Mouse (Mus musculus) midbrain, embryonic 14.5 days (tissue): ENCODE measurements around the gene Nxpe3. TPM values are rescaled to one million over a fixed set of nuclear protein-coding genes. Genes with fewer than 3 reads are reported as not detected.

Experiments used
- ATAC-seq: fragments of 200-750 bp; cut with Nextera tagmentation; 2 replicates; pipeline ENCODE4 v1.8.0; 2017; ENCODE audit warnings: moderate number of reproducible peaks, moderate library complexity; ENCODE audit not compliant: low FRiP score, low TSS enrichment
- DNase-seq: peaks from one replicate; pipeline ENCODE4 v3.0.0-alpha.2; 2015
- H3K27ac ChIP-seq: fragments of 300-500 bp; sonication (generic); replicated peaks from 2 replicates; pipeline ENCODE4 v1.5.1; 2014; ENCODE audit warnings: mild to moderate bottlenecking, low read depth, low read length, moderate library complexity
- H3K27me3 ChIP-seq: fragments of 300-500 bp; sonication (generic); 2 replicates; pipeline ENCODE4 v1.6.1; 2014; ENCODE audit warnings: low read length, control low read depth, mixed read lengths; ENCODE audit not compliant: control insufficient read depth, insufficient read depth
- H3K36me3 ChIP-seq: fragments of 300-500 bp; sonication (generic); 2 replicates; pipeline ENCODE4 v1.6.1; 2014; ENCODE audit warnings: low read length, control low read depth; ENCODE audit not compliant: control insufficient read depth, insufficient read depth
- H3K4me1 ChIP-seq: fragments of 300-500 bp; sonication (generic); 2 replicates; pipeline ENCODE4 v1.6.1; 2014; ENCODE audit warnings: mild to moderate bottlenecking, antibody characterized with exemption, low read length, control low read depth; ENCODE audit not compliant: control insufficient read depth, insufficient read depth
- H3K4me2 ChIP-seq: fragments of 300-500 bp; sonication (generic); 2 replicates; pipeline ENCODE4 v1.6.1; 2014; ENCODE audit warnings: mild to moderate bottlenecking, low read length, moderate library complexity
- H3K4me3 ChIP-seq: fragments of 300-500 bp; sonication (generic); replicated peaks from 2 replicates; pipeline ENCODE4 v1.5.1; 2014; ENCODE audit warnings: low read depth, low read length
- H3K9ac ChIP-seq: fragments of 300-500 bp; sonication (generic); replicated peaks from 2 replicates; pipeline ENCODE4 v1.6.1; 2014; ENCODE audit warnings: mild to moderate bottlenecking, low read length, moderate library complexity
- H3K9me3 ChIP-seq: fragments of 300-500 bp; sonication (generic); 2 replicates; pipeline ENCODE4 v1.6.1; 2016; ENCODE audit warnings: low read length, control low read depth, mixed read lengths; ENCODE audit not compliant: control insufficient read depth
- WGBS: fragments of 180-500 bp; shearing (Covaris S2); extraction: QIAGEN DNeasy Blood & Tissue Kit; methylation state at CpG from one replicate; pipeline ENCODE4 v1.1.7; 2014; 5-methylcytosine and 5-hydroxymethylcytosine counted together
- polyA plus RNA-seq: library from polyadenylated mRNA; unstranded; fragments of >200 nt; fragmentation: Nextera tagmentation; extraction: Ambion mirVana; gene quantifications from 2 replicates; pipeline ENCODE4 v1.2.1, GENCODE M21; 2014

Nxpe3 gene
- polyA plus RNA-seq, 1 experiment from 2014 or later = 1.7 TPM

DNA sequence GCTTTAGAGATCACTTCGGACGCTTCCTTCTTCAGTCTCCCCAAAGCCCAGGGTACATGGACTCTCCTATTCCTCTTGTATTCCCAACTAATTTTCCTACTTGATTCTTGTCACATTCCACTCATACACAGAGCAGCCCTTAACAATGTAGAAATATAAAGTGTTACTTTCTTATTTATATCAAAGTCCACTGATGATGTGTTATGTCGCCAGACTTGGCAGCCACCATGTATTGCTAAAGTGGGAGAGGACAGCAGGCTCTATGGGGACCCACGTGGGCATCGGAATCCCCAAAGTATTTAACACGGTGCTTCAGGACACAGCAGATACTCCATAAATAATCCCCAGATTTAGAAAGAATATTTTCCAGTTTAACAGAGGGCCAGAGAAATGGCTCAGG lies 80.4 kb downstream of the Nxpe3 start:
- H3K36me3 ChIP-seq = peaks cover 31% of the 10 kb centered on the region
- ATAC-seq (no peak), DNase-seq (no peak)
- no peaks in the 10 kb centered on the region; the same call in 1 of the 2 replicates for H3K4me1 ChIP-seq
- H3K27me3 ChIP-seq = no peaks in the 10 kb centered on the region
- H3K4me3 ChIP-seq = no peak overlapping the region
- H3K27ac ChIP-seq = no peak overlapping the region
- no peak overlapping the region for H3K4me2 ChIP-seq
- no peak overlapping the region for H3K9ac ChIP-seq
- 95% methylated on average over 6 of the region's 6 CpGs for WGBS
- H3K9me3 ChIP-seq = no peaks in the 10 kb centered on the region

DNA sequence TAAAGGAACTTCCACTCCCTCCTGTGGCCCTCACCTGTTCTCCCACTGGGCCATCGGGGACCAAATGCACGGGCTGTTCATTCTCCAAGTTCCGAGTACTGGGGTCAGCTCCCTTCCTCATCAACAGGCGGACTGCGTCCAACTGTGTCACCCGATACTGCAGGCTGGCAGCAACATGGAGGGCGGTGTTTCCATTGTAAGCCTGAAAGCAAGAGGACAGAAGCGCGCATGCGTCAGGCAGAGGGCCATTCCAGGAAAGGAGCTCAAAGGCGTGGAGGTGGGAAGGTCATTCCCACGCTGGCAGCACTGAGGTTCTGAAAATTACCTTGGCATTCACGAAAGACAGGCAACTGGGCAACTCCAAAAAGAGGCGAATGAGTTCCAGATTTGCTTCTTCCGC lies 81.2 kb downstream of the Nxpe3 start:
- Histone ChIP-seq H3K36me3 (peaks cover 31% of the 10 kb centered on the region), H3K27ac (no peak overlapping the region), H3K9ac (no peak overlapping the region), H3K4me3 (no peak overlapping the region), H3K4me2 (no peak overlapping the region), H3K27me3 (no peaks in the 10 kb centered on the region), H3K9me3 (no peaks in the 10 kb centered on the region), H3K4me1 (no peaks in the 10 kb centered on the region)
- ATAC-seq (no peak), DNase-seq (no peak)
- 86% methylated on average over 15 of the region's 15 CpGs for WGBS

DNA sequence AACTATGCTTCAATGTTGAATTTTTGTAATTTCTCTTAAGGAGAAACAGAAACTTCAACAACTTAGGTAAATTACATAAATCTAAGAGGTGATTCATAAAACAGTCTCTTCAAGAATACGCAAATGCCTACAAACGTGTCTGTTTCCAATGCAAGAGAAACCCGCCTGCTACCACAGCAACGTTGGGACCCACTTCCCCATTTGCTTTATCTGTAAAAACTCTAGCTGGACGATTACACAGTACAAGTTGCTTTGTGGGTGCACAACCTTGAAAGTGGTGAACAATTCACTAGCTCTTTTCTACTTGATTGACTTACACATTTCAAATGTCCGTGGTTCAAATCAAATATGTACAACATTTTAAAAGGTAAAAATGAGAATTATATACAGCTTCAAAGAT lies 83.3 kb downstream of the Nxpe3 start:
- Histone ChIP-seq H3K36me3 (peaks cover 26% of the 10 kb centered on the region), H3K4me1 (no peaks in the 10 kb centered on the region), H3K4me2 (no peak overlapping the region), H3K9ac (no peak overlapping the region), H3K27me3 (no peaks in the 10 kb centered on the region), H3K4me3 (no peak overlapping the region), H3K27ac (no peak overlapping the region), H3K9me3 (no peaks in the 10 kb centered on the region)
- ATAC-seq (no peak), DNase-seq (no peak)
- WGBS = 89% methylated on average over 6 of the region's 6 CpGs

DNA sequence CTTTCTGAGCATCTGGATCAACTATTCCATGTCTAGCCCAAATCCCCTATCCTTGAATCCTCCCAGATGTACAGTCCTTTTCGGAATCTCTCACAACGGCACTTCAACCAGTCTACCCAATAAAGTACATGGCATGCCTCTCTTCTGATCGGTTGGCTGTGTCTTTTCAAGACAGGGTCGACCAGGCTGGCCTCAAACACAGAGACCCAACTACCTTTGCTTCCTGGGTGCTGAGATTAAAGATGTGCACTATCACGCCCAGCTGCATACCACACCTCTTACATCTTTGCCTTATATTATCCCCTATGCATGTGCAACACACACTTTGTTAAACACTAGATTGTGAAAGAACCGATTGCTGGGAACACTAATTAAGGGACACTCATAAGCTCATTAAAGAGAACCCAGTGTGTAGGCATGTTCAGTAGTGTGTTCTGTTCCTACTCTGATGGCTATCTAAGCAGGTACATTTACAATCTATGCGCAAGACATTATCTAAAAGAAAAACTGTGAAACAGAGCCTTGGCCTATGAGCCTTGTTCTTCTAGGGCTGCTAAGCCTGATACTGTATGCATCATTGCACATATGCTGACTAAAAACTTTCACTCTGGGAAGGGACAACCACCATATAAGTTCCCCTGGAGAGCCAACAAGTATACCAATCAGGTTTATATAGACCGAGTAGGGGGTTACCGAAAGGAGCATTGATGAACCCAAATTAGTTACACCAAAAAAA lies 85.1 kb downstream of the Nxpe3 start:
- H3K27me3 ChIP-seq = no peaks in the 10 kb centered on the region
- no peak overlapping the region for H3K4me3 ChIP-seq
- 95% methylated on average over 9 of the region's 9 CpGs for whole genome bisulfite sequencing
- H3K9me3 ChIP-seq = no peaks in the 10 kb centered on the region
- H3K4me1 ChIP-seq = no peaks in the 10 kb centered on the region
- ATAC-seq (no peak), DNase-seq (no peak)
- H3K9ac ChIP-seq = no peak overlapping the region
- H3K36me3 ChIP-seq = peaks cover 11% of the 10 kb centered on the region
- no peak overlapping the region for H3K4me2 ChIP-seq
- H3K27ac ChIP-seq = no peak overlapping the region

DNA sequence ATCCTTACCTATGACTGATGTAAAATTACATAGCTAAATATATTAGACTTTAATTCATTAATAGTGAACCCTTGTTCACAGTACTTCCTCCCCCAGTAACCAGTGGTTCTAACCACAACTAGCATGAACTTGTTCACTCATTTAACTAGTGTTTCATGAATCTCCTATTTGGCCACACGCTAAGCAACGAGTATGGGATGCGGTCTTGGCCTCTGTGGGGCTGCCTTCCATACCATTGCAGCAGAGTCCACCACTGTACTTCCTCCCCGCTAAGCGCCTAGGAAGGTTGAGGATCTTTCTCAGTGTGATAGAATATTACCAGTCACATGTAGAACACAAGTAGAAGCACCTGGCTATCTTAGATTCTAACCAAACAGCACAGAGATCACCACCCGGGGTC lies 85.7 kb downstream of the Nxpe3 start:
- no peak overlapping the region for H3K4me2 ChIP-seq
- no peak overlapping the region for H3K27ac ChIP-seq
- peaks cover 11% of the 10 kb centered on the region for H3K36me3 ChIP-seq
- DNase-seq = no peak
- no peak overlapping the region for H3K9ac ChIP-seq
- H3K27me3 ChIP-seq = no peaks in the 10 kb centered on the region
- no peaks in the 10 kb centered on the region for H3K9me3 ChIP-seq
- no peak for ATAC-seq
- whole genome bisulfite sequencing = 97% methylated on average over 6 of the region's 6 CpGs
- no peaks in the 10 kb centered on the region for H3K4me1 ChIP-seq
- H3K4me3 ChIP-seq = no peak overlapping the region

DNA sequence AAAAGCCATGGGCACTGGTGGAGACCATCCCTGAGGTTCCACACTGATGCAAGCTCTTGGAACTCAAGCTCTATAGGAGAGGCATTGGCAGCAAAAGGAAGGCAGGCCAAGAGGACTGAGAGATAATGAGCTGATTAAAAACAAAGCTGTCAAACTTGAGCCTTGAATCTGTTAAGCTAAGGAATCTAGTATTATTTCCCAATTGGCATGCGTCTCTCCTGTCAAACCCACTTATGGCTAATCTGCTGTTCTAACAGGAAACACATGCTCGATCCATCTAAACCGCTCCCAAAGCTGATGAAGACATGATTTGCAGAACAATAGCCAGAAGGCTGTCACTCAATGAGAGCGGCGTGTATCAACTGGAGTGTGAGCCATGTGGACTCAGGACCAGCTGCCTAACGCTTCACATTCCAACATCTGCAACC lies 87.6 kb downstream of the Nxpe3 start:
- peak; percentile 23 for DNase-seq
- H3K4me3 ChIP-seq = no peak overlapping the region
- no peak overlapping the region for H3K27ac ChIP-seq
- no peaks in the 10 kb centered on the region for H3K4me1 ChIP-seq
- no peaks in the 10 kb centered on the region for H3K9me3 ChIP-seq
- 27% methylated on average over 6 of the region's 6 CpGs for WGBS
- no peaks in the 10 kb centered on the region for H3K27me3 ChIP-seq
- H3K4me2 ChIP-seq = no peak overlapping the region
- peaks cover under 1% of the 10 kb centered on the region; the same call in 1 of the 2 replicates for H3K36me3 ChIP-seq
- H3K9ac ChIP-seq = no peak overlapping the region
- no peak for ATAC-seq

DNA sequence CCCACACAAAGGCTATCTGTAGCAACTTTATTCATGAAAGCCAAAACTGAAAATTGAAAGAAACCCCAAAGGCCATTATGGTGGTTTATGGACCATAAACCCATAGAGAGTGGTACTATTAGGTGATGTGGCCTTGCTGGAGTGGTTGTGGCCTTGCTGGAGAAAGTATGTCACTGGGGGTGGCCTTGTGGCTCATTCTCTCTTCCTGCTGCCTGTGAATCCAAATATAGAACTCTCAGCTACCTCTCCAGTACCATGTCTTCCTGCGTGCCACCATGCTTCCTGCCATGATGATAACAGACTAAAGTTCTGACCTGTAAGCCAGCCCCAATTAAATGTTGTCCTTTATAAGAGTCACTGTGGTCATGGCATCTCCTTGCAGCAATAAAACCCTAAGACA lies 90.3 kb downstream of the Nxpe3 start:
- Histone ChIP-seq H3K9me3 (no peaks in the 10 kb centered on the region), H3K36me3 (no peaks in the 10 kb centered on the region), H3K9ac (no peak overlapping the region), H3K4me3 (no peak overlapping the region), H3K27me3 (no peaks in the 10 kb centered on the region), H3K4me2 (no peak overlapping the region), H3K27ac (no peak overlapping the region), H3K4me1 (no peaks in the 10 kb centered on the region)
- DNase-seq = no peak
- no peak for ATAC-seq
- WGBS = 88% methylated on average over 1 of the region's 1 CpGs

DNA sequence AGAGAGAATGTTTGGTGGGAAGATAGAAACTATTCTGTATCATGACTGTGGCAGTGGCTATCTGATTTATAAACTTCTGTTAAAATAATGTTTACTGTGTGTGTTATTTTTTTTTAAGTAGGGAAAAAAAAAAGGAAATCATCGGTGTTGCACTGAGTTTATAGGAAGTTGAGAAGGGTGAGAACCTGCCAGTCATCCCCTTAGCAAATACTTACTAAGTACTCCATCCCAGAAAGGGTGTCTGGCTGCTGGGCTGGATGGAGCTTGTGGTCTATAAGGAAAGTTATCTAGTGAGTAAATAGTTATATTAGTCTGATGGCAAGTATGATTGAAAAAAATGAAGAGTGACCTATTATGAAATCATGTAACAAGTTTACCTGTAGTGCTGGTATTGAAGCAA lies 93.5 kb downstream of the Nxpe3 start:
- Histone ChIP-seq H3K9ac (no peak overlapping the region), H3K36me3 (no peaks in the 10 kb centered on the region), H3K27me3 (no peaks in the 10 kb centered on the region), H3K9me3 (no peaks in the 10 kb centered on the region), H3K4me3 (no peak overlapping the region), H3K27ac (no peak overlapping the region), H3K4me1 (no peaks in the 10 kb centered on the region), H3K4me2 (no peak overlapping the region)
- no peak for ATAC-seq
- 88% methylated on average over 1 of the region's 1 CpGs for WGBS
- no peak for DNase-seq

DNA sequence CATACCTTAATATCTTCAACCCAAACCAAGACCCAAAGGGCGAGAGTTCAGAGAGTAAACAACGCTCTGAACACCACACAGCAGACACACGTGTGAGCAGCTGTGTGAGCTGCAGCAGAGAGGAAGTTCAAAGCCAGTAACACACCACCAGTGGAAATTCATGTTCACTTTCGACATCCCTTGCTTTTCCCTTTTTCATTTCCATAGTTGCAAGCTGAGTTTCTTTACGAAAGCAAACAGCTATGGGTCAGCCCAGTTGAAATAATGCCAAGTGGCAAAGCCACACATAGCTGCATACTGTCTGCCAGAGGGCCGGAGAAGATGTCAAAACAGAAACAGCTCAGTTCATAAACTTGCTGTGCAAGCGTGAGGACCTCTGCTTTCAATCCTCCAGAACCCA lies 96.2 kb downstream of the Nxpe3 start:
- Histone ChIP-seq H3K4me2 (no peak overlapping the region), H3K36me3 (no peaks in the 10 kb centered on the region), H3K4me3 (no peak overlapping the region), H3K9me3 (no peaks in the 10 kb centered on the region), H3K4me1 (no peaks in the 10 kb centered on the region), H3K27ac (no peak overlapping the region), H3K9ac (no peak overlapping the region), H3K27me3 (no peaks in the 10 kb centered on the region)
- no peak for ATAC-seq
- 90% methylated on average over 7 of the region's 7 CpGs for WGBS
- no peak for DNase-seq
